Mouse (Mus musculus) lung, postnatal 4 days (tissue): Measurements from ENCODE around the gene Krtap19-3.

ENCODE experiments used
- DNase-seq, 2 experiments: peaks; one replicate each; pipeline ENCODE4 v3.0.0; 2021

The Krtap19-3 gene

DNA sequence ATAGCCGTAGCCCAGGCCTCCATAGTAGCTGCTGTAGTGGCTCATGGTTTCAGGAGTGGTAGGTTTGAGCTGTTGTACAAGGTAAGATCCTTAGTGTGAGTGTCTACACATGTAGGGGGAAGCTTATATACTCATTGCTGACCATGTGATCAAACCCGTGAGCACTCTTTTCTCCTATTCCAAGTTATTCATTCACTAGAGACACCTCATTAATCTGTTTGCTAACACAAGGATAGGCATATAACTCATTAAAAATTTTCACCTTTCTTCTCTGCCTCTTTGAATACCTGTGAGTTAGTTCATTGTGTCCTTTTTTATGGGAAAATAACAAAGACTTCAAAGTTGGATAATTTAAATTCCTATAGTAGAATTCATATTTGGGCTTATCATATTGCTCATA is at the start of gene Krtap19-3:
Gene Krtap19-3, minus strand, starts transcription at position 101 of the 400 bp plus-strand sequence.
- no peak for DNase-seq

DNA sequence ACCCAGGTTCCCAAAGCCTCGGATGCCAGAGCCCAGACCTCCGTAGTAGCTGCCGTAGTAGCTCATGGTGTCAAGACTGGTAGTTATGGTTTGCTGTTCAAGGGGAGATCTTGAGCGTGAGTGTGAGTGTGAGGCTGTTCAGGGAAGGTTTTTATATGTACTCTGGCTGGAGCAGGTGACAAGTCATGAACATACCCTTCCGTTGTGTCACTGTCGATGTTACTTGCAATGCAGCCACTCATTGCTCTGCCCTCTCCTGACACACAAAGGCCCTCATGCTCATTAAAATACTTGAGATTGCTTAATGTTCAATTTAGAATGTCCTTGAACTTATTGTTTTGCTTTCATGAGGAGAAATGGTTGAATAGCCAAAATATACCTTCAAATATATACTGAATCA is 18.5 kb upstream of the Krtap19-3 start, which contains the start of gene Krtap19-5:
Gene Krtap19-5, minus strand, starts transcription at position 101 of the 400 bp plus-strand sequence.
- DNase-seq, result no peak

DNA sequence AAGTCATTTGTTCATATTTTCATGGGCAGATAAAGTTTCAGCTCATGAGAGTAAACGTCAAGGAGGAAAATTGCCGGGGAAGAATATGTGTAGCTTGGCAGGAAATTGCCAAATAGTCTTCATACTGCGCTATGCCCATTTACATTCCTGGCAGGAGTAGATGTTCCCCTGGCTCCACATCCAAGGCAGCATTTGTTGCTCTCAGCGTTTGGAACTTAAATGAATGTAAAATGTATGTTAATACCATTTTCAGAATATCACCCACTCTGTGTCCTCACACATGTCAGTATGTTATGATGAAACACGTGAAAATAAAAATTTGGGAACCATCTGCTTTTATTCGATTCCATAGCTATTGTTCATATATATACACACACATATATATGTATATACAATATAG is 9.0 kb upstream of the Krtap19-3 start:
- DNase-seq, result no peak

DNA sequence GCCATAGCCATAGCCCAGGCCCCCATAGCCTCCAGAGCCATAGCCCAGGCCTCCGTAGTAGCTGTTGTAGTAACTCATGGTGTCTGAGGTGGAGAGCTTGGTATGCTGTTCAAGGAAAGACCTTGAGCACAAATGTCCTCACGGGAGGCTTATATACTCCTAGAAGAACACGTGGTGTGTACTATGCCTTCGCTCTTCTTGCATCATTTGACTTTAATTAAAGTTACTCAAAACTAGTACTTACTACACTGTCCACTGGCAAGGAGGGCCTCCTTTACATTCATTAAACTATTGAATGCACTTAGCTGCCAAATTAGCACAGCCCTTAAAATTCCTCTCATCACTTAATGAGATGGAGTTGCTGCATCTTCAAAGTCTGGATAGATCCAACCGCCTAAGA is 7.2 kb upstream of the Krtap19-3 start, which contains the start of gene Krtap19-4:
Gene Krtap19-4, minus strand, starts transcription at position 101 of the 400 bp plus-strand sequence.
- DNase-seq, result no peak

DNA sequence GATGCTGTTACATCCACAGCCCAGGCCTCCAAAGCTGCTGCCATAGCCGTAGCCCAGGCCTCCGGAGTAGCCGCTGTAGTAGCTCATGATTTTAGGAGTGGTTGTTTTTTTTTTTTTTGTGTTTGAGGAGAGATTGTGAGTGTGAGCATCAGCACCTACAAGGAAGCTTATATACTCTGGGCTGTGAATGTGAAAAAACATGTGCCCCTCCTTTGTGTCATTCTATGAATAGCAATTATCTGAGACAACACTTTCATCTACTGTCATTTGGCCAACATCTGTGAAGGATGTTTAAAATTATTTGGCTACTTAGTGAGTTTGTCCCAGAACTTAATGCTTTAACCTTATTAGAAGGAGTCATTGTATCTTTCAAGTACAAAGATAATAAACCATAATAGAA is 3.7 kb downstream of the Krtap19-3 start, which contains the start of gene Krtap19-2:
Gene Krtap19-2, minus strand, starts transcription at position 101 of the 400 bp plus-strand sequence.
- no peak for DNase-seq

DNA sequence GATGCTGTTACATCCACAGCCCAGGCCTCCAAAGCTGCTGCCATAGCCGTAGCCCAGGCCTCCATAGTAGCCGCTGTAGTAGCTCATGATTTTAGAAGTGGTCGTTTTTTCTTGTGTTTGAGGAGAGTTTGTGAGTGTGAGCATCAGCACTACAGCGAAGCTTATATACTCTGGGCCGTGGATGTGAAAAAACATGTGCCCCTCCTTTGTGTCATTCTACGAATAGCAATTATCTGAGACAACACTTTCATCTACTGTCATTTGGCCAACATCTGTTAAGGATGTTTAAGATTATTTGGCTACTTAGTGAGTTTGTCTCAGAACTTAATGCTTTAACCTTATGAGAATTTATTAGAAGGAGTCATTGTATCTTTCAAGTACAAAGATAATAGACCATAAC is 8.5 kb downstream of the Krtap19-3 start, which contains the start of gene Krtap19-1:
Gene Krtap19-1, minus strand, starts transcription at position 101 of the 400 bp plus-strand sequence.
- DNase-seq, result no peak

DNA sequence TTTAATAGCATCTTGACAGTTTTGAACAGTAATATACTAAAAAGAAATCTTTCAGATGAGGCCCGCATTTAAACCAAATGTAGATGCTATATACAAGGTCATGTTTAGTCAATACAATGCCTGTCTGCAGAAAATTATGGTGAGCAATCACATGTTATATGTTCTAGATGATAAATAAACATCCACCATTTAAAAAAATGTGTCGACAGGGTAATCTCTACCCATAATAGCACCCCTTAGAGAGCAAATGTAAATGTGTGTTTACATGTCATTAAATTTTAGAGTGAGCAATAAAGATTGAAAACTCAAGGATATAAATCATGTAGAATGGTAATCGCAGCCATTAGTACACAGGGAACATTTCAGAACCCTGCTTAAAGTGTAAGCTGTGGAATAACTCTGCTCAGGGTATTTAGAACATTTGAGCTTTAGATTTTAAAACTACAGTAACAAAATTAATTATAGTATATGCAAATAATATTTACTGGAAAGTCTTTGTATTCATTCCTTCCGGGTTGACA is 12.9 kb downstream of the Krtap19-3 start:
- no peak for DNase-seq

DNA sequence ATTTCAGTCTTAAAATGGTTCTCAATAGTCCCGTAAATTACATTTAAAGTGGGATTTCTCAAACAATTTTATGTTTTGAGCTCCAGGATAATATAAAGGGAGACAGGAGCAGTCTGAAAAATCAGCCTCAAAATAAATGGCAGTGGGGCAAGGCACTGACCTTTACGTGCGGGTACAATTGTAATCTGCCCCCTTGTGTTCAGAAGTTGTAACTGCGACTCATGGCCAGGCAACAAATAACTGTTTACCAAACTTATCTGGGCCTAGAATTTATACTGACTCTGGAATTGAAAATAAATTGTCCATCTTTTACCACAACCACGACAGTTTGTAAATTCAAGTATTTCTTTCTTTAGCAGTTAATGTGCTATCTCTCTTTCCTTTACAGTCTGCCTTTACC is 26.4 kb downstream of the Krtap19-3 start:
- no peak for DNase-seq

DNA sequence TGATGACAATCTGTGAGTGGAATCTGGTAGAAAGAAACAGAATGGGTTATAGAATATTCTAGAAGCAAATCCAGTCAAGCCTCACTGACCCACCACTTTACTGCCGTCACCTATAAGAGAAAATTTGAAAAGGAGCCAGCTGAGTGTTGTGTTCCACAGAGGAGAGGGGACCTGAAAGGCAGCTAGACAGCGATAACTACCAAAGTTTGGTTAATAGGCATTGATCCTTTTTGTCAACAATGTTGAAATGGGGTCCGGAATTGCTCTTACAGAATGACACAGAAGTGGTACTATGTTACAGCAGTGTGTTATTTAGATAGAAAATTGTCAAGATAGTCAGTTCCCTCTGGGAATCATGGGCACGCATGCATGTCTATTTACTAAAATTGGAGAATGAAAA is 29.3 kb downstream of the Krtap19-3 start:
- DNase-seq, result no peak

DNA sequence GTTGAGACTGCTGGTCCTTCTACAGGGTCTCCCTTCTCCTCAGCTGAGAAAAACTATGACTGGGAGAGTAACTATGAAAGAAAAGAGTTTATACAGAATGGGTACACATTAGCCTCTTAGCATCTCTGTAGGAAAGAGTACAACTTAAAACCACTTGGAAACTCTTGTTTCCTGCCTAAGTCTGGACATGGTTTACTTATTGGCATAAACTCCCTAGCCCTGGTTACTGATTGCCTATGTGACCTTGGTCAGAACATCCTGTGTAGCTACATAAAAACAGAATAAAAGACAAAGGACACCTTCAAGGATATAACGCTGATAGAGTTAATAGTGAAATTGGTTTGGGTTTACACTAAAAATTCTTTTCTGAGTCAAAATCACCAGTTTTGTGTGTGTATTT is 30.5 kb downstream of the Krtap19-3 start:
- DNase-seq, result no peak
